Mouse (Mus musculus) ES-Bruce4 (cell line): ENCODE data around the gene Rnf220. TPM values are rescaled to one million over a fixed set of nuclear protein-coding genes. Genes with fewer than 3 reads are reported as not detected.

Experiments used
- H3K27ac ChIP-seq: 2 replicates; pipeline ENCODE4 v1.5.1; 2012; ENCODE audit warnings: low read length, inconsistent platforms; ENCODE audit not compliant: insufficient read depth
- H3K27me3 ChIP-seq: 2 replicates; pipeline ENCODE4 v1.6.1; 2012; ENCODE audit warnings: mild to moderate bottlenecking, low read length, inconsistent platforms; ENCODE audit not compliant: control insufficient read depth, poor library complexity, insufficient read depth, severe bottlenecking
- H3K36me3 ChIP-seq: 2 replicates; pipeline ENCODE4 v1.6.1; 2012; ENCODE audit warnings: inconsistent platforms, mild to moderate bottlenecking, low read length, moderate library complexity; ENCODE audit not compliant: control insufficient read depth, poor library complexity, insufficient read depth, severe bottlenecking
- H3K4me1 ChIP-seq: one replicate; pipeline ENCODE4 v1.8.1; 2011; ENCODE audit warnings: low read length; ENCODE audit not compliant: control insufficient read depth, insufficient read depth
- H3K4me3 ChIP-seq: 2 replicates; pipeline ENCODE4 v1.5.1; 2011; ENCODE audit warnings: low read depth, mild to moderate bottlenecking, low read length
- H3K9ac ChIP-seq: 2 replicates; pipeline ENCODE4 v1.6.1; 2012; ENCODE audit warnings: low read depth, mild to moderate bottlenecking, inconsistent platforms; ENCODE audit not compliant: poor library complexity, severe bottlenecking
- H3K9me3 ChIP-seq: replicated peaks from 2 replicates; pipeline ENCODE4 v1.6.1; 2012; ENCODE audit warnings: mild to moderate bottlenecking, low read length, inconsistent platforms; ENCODE audit not compliant: control insufficient read depth, poor library complexity, insufficient read depth, severe bottlenecking
- CTCF ChIP-seq: IDR thresholded peaks from one replicate; pipeline ENCODE4 v1.8.1; 2011; ENCODE audit warnings: low read depth, low read length
- EP300 ChIP-seq: IDR thresholded peaks from 2 replicates; pipeline ENCODE4 v1.6.1; 2011; ENCODE audit warnings: low read depth, low read length; ENCODE audit not compliant: insufficient read depth
- POLR2A ChIP-seq: IDR thresholded peaks from one replicate; pipeline ENCODE4 v1.8.1; 2011; ENCODE audit warnings: low read length; ENCODE audit not compliant: insufficient read depth
- polyA plus RNA-seq: library from polyadenylated mRNA; stranded (reverse); fragments of >200 nt; gene quantifications from 2 replicates; pipeline ENCODE4 v1.2.4, GENCODE M21; 2011; ENCODE audit warnings: low read depth; ENCODE audit not compliant: missing spikeins, insufficient read depth, insufficient read length

Rnf220 gene
- polyA plus RNA-seq, 1 experiment: 132 TPM

DNA sequence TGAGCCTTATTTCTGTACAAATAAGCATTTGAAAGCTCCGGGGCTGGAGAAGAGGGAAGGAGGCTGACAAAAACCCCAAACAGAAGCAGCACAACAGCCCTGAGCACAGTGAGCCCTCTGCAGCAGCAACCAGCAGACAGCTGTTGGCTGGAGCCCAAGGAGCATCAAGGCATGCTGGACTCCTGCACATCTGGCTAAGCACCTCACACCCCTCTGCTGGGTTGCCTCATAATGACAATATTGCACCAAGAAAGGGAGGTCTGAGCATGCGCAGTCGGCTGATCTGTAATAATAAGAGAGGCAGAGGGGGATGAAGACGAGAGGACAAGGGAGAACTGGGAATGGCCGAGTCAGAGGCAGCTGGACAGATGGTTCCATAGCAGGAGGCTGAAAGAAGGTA is 19.5 kb downstream of the Rnf220 start:
- H3K27ac ChIP-seq: no peak overlapping the region
- H3K9ac ChIP-seq: no peak overlapping the region
- no peaks in the 10 kb centered on the region for H3K27me3 ChIP-seq
- H3K36me3 ChIP-seq: no peaks in the 10 kb centered on the region
- H3K4me1 ChIP-seq: no peaks in the 10 kb centered on the region
- TF ChIP-seq CTCF (no peak), EP300 (no peak), POLR2A (no peak)
- H3K9me3 ChIP-seq: no peaks in the 10 kb centered on the region
- H3K4me3 ChIP-seq: no peak overlapping the region

DNA sequence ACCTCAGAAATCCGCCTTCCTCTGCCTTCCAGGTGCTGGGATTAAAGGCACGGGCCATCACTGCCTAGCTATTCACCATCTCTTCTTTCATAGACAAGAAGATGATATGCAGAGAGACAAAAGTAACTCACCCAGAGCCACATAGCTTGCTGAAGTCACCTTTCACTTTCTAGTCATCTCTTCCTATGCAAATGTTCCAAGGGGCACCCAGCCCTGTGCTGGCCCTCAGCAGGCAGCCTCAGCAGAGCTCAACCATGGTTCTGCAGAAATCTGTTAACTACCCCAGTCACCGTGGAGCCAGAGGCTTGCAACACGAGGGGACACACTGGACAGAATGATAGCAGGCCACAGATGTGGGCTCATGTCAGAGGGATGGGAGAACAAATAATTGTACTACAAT is 20.1 kb downstream of the Rnf220 start:
- H3K27me3 ChIP-seq: no peaks in the 10 kb centered on the region
- H3K36me3 ChIP-seq: no peaks in the 10 kb centered on the region
- H3K4me3 ChIP-seq: no peak overlapping the region
- no peak for TF ChIP-seq EP300
- no peak for TF ChIP-seq POLR2A
- no peak for TF ChIP-seq CTCF
- no peak overlapping the region for H3K9ac ChIP-seq
- H3K27ac ChIP-seq: no peak overlapping the region
- H3K9me3 ChIP-seq: no peaks in the 10 kb centered on the region
- H3K4me1 ChIP-seq: no peaks in the 10 kb centered on the region

DNA sequence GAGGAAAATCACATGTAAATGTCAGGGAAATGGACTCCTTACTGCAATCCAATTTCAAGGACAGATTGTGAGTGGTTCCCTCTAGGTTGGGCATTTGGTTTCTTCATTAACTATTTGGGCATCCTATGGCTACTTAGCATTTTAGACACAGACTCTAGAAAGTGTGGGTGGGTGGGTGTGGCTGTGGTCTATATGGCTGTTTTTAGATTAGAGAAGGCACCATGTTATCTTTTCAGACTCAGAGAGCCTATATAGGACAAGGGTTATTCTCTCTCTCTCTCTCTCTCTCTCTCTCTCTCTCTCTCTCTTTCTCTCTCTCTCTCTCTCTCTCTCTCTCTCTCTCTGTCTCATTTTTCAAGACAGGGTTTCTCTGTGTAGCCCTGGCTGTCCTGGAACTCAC is 20.5 kb downstream of the Rnf220 start:
- no peaks in the 10 kb centered on the region for H3K4me1 ChIP-seq
- H3K36me3 ChIP-seq: no peaks in the 10 kb centered on the region
- H3K4me3 ChIP-seq: no peak overlapping the region
- TF ChIP-seq EP300 (no peak), CTCF (no peak), POLR2A (no peak)
- no peak overlapping the region for H3K27ac ChIP-seq
- H3K9ac ChIP-seq: no peak overlapping the region
- H3K9me3 ChIP-seq: no peaks in the 10 kb centered on the region
- H3K27me3 ChIP-seq: no peaks in the 10 kb centered on the region

DNA sequence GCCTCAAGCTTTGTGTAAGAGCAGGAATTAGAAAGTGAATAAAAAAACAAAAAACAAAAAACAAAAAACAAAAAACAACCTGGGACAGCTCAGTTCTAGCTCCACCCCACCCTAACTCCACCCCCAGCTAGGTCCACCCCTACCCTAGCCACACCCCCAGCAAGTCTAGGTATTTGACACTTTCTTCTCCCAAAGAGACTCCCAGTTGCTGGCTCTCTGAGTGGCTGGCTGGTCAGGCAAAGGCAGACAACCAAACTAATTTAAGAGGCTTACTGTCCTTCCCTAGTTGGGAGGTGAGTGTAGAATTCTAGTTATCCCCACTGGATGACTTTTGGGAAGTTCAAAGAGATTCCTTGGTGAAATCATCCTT is 22.9 kb downstream of the Rnf220 start:
- Histone ChIP-seq H3K4me3 (no peak overlapping the region), H3K4me1 (no peaks in the 10 kb centered on the region), H3K27ac (no peak overlapping the region), H3K27me3 (no peaks in the 10 kb centered on the region), H3K9ac (no peak overlapping the region), H3K9me3 (no peaks in the 10 kb centered on the region), H3K36me3 (no peaks in the 10 kb centered on the region)
- TF ChIP-seq POLR2A (no peak), CTCF (no peak), EP300 (no peak)

DNA sequence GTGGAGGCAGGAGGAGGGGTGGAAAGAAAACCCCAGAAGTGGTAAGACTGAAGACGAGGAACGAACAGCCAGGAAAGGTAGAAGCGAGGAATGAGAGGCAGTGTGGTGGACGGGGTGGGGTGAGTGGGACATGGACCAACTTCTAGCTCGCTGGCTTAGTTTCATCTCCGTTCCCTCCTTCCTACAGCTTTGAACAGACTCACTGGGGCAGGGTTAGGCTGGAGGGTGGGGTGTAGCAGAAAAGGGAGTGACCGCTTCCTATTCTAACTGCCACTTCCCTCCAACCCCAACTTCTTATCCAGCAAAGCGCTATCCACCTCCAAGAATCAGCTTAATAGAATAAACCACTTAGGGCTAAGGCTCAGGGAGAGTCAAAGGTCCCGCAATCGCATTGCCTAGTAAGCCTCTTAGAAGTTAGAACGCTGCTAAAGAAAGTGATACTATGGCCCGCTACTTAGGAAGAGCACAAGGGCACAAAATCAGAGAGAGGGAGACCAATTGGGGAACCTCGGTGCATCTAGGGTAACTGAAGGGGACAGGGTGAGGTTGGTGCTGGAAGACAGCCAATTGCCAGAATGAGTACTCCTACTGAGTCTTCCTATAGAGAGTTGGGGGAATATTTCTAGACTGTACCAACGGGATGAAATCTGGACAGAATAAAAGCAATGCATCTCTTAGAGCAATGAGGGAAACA is 23.4 kb downstream of the Rnf220 start:
- Histone ChIP-seq H3K9ac (no peak overlapping the region), H3K27ac (no peak overlapping the region), H3K36me3 (no peaks in the 10 kb centered on the region), H3K9me3 (no peaks in the 10 kb centered on the region), H3K4me1 (no peaks in the 10 kb centered on the region), H3K4me3 (no peak overlapping the region), H3K27me3 (no peaks in the 10 kb centered on the region)
- TF ChIP-seq POLR2A (no peak), EP300 (no peak), CTCF (no peak)

DNA sequence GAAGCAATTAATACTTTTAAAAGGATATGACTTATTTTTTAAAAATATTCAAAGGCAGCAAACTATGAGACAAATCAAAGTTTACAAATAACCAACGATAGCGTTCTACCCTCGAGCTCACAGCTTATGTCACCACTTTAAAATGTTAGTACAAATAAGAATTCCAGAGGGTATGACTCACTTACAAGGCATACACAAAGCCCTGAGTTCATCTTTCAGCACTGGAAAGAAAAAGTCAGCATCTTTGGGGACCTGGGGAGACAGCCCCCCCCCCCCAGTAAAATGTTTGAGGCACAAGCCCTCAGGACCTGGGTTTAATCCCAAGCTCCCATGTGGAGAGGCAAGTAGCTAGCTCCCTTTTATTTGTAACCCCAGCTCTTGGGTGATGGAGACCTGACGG is 27.4 kb downstream of the Rnf220 start:
- no peak overlapping the region for H3K4me3 ChIP-seq
- H3K36me3 ChIP-seq: no peaks in the 10 kb centered on the region
- H3K27ac ChIP-seq: no peak overlapping the region
- no peaks in the 10 kb centered on the region for H3K27me3 ChIP-seq
- H3K9me3 ChIP-seq: no peaks in the 10 kb centered on the region
- no peak overlapping the region for H3K9ac ChIP-seq
- H3K4me1 ChIP-seq: no peaks in the 10 kb centered on the region
- no peak for TF ChIP-seq POLR2A
- TF ChIP-seq EP300: no peak
- TF ChIP-seq CTCF: no peak
